Mouse (Mus musculus) midbrain, embryonic 14.5 days (tissue): ENCODE results near the gene Apopt1. TPM values are rescaled to one million over a fixed set of nuclear protein-coding genes. Genes with fewer than 3 reads are reported as not detected.
A peak's percentile ranks its signal among the peaks of the same experiment; 100 is the strongest.

ENCODE experiments used
- ATAC-seq: fragments of 200-750 bp; cut with Nextera tagmentation; 2 replicates; pipeline ENCODE4 v1.8.0; 2017; ENCODE audit warnings: moderate number of reproducible peaks, moderate library complexity; ENCODE audit not compliant: low FRiP score, low TSS enrichment
- DNase-seq: peaks from one replicate; pipeline ENCODE4 v3.0.0-alpha.2; 2015
- H3K27ac ChIP-seq: fragments of 300-500 bp; sonication (generic); replicated peaks from 2 replicates; pipeline ENCODE4 v1.5.1; 2014; ENCODE audit warnings: mild to moderate bottlenecking, low read depth, low read length, moderate library complexity
- H3K27me3 ChIP-seq: fragments of 300-500 bp; sonication (generic); 2 replicates; pipeline ENCODE4 v1.6.1; 2014; ENCODE audit warnings: low read length, control low read depth, mixed read lengths; ENCODE audit not compliant: control insufficient read depth, insufficient read depth
- H3K36me3 ChIP-seq: fragments of 300-500 bp; sonication (generic); 2 replicates; pipeline ENCODE4 v1.6.1; 2014; ENCODE audit warnings: low read length, control low read depth; ENCODE audit not compliant: control insufficient read depth, insufficient read depth
- H3K4me1 ChIP-seq: fragments of 300-500 bp; sonication (generic); 2 replicates; pipeline ENCODE4 v1.6.1; 2014; ENCODE audit warnings: mild to moderate bottlenecking, antibody characterized with exemption, low read length, control low read depth; ENCODE audit not compliant: control insufficient read depth, insufficient read depth
- H3K4me2 ChIP-seq: fragments of 300-500 bp; sonication (generic); 2 replicates; pipeline ENCODE4 v1.6.1; 2014; ENCODE audit warnings: mild to moderate bottlenecking, low read length, moderate library complexity
- H3K4me3 ChIP-seq: fragments of 300-500 bp; sonication (generic); replicated peaks from 2 replicates; pipeline ENCODE4 v1.5.1; 2014; ENCODE audit warnings: low read depth, low read length
- H3K9ac ChIP-seq: fragments of 300-500 bp; sonication (generic); replicated peaks from 2 replicates; pipeline ENCODE4 v1.6.1; 2014; ENCODE audit warnings: mild to moderate bottlenecking, low read length, moderate library complexity
- H3K9me3 ChIP-seq: fragments of 300-500 bp; sonication (generic); 2 replicates; pipeline ENCODE4 v1.6.1; 2016; ENCODE audit warnings: low read length, control low read depth, mixed read lengths; ENCODE audit not compliant: control insufficient read depth
- whole genome bisulfite sequencing: fragments of 180-500 bp; shearing (Covaris S2); extraction: QIAGEN DNeasy Blood & Tissue Kit; methylation state at CpG from one replicate; pipeline ENCODE4 v1.1.7; 2014; 5-methylcytosine and 5-hydroxymethylcytosine counted together
- polyA plus RNA-seq: library from polyadenylated mRNA; unstranded; fragments of >200 nt; fragmentation: Nextera tagmentation; extraction: Ambion mirVana; gene quantifications from 2 replicates; pipeline ENCODE4 v1.2.1, GENCODE M21; 2014

Apopt1 gene
- polyA plus RNA-seq, 1 experiment from 2014 or later: 57.6 TPM

DNA sequence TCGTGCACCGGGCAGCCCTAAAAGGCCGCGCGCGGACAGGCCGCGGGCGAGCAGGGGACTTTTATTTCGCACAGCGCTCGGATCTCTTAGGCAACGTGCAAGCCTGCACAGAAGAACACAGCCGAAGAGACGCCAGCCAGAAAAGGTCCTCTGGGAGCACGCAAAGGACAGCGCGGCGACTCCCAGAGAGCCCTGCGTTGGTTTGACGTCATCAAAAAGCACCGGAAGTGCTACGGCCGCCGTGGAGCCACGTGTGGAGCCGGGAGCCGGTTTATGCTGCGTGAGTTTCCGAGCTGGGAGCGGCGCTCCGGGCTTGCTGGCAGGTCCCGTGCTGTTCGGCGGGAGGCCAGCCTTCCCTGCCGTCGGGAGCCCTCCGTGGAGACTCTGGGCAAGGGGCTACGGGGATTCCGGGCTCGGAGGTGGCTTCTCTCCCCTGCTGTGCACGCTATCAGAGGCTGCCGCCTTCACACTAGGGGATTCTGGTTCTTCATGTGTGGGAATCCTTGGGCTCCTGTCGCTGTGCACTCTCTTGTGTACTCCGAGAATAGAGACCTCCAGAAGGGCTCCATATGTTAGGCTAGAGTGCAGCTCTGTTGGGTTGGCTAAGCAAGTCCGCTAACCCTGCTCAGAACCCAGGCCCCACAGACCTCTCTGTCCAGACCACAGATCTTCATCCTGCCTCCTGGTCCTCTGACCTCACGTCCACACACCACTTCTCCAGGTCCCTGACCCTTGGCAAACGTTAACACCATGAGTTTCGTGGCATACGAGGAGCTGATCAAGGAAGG lies 35.0 kb upstream of the Apopt1 start, which contains the start of gene Trmt61a:
TSS of gene Trmt61a (plus strand) at position 224 of the 788 bp plus-strand sequence.
- Histone ChIP-seq H3K27ac (peak within 1 kb of the TSS; percentile 88), H3K9ac (peak within 1 kb of the TSS; percentile 65), H3K36me3 (0 out of 2 replicates have a peak, but pooled peaks cover 15% of the 10 kb centered on the region), H3K4me1 (peaks cover 14% of the 10 kb centered on the region), H3K27me3 (no peaks in the 10 kb centered on the region; the same call in 1 of the 2 replicates), H3K4me2 (peak within 1 kb of the TSS; percentile 93), H3K9me3 (no peaks in the 10 kb centered on the region), H3K4me3 (peak within 1 kb of the TSS; percentile 90)
- ATAC-seq (peak; percentile 91), DNase-seq (peak; percentile 98)
- under 1% methylated on average over 51 of the region's 51 CpGs for WGBS

DNA sequence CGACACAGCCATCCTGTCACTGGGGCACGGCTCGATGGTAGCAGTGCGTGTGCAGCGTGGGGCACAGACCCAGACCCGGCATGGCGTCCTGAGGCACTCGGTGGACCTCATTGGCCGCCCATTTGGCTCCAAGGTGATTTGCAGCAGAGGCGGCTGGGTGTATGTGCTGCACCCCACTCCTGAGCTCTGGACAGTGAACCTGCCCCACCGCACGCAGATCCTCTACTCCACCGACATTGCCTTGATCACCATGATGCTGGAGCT lies 34.5 kb upstream of the Apopt1 start:
- Histone ChIP-seq H3K4me3 (peak overlapping the region; percentile 90), H3K4me1 (peaks cover 14% of the 10 kb centered on the region), H3K4me2 (peak overlapping the region; percentile 93), H3K27me3 (no peaks in the 10 kb centered on the region), H3K9ac (peak overlapping the region; percentile 65), H3K9me3 (no peaks in the 10 kb centered on the region), H3K36me3 (0 out of 2 replicates have a peak, but pooled peaks cover 15% of the 10 kb centered on the region), H3K27ac (no peak overlapping the region)
- DNase-seq: no peak
- 9% methylated on average over 13 of the region's 13 CpGs for WGBS
- no peak for ATAC-seq

DNA sequence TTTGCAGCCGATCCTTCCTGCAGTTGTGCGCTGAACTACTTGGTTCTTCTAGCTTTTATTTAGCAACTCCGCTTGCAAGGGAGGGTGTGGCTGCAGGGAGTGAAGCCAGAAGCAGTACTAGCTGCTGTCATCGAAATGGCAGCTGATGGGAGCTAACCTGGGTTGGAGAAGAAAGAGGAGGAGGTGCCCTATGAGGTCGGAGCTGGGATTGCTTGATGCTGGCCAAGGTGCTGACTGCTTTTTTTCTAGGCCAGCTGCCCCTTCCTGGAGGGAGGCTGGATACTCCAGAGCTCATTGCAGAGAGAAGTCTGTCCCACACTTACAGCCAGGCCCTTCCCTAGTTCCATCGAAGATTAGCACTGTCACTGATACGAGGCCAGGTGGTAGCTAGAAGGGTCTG lies 34.1 kb upstream of the Apopt1 start:
- no peak for ATAC-seq
- DNase-seq: no peak
- peaks cover 14% of the 10 kb centered on the region for H3K4me1 ChIP-seq
- peak overlapping the region; percentile 93 for H3K4me2 ChIP-seq
- no peaks in the 10 kb centered on the region for H3K27me3 ChIP-seq
- H3K27ac ChIP-seq: no peak overlapping the region
- H3K9me3 ChIP-seq: no peaks in the 10 kb centered on the region
- H3K36me3 ChIP-seq: 0 out of 2 replicates have a peak, but pooled peaks cover 15% of the 10 kb centered on the region
- H3K9ac ChIP-seq: peak overlapping the region; percentile 65; the same call in 1 of the 2 replicates
- H3K4me3 ChIP-seq: peak overlapping the region; percentile 90
- WGBS: 58% methylated on average over 7 of the region's 7 CpGs

DNA sequence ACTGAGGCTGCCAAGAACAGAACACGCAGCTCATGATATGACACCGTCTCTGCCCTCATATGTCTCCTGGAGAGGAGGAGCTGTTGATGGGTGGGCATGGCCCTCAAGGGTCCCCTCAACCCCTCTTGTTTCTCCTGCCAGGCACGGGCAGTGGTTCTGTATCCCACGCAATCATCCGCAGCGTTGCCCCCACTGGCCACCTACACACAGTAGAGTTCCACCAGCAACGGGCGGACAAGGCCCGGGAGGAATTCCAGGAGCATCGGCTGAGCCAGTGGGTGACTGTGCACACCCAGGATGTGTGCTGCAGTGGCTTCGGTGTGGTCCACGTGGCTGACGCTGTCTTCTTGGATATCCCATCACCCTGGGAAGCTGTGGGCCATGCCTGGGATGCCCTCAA lies 32.4 kb upstream of the Apopt1 start:
- Histone ChIP-seq H3K27me3 (no peaks in the 10 kb centered on the region), H3K4me1 (peaks cover 14% of the 10 kb centered on the region), H3K36me3 (0 out of 2 replicates have a peak, but pooled peaks cover 15% of the 10 kb centered on the region), H3K9me3 (no peaks in the 10 kb centered on the region), H3K27ac (no peak overlapping the region), H3K4me2 (no peak overlapping the region), H3K9ac (no peak overlapping the region), H3K4me3 (no peak overlapping the region)
- 94% methylated on average over 13 of the region's 13 CpGs for WGBS
- DNase-seq (no peak), ATAC-seq (no peak)

DNA sequence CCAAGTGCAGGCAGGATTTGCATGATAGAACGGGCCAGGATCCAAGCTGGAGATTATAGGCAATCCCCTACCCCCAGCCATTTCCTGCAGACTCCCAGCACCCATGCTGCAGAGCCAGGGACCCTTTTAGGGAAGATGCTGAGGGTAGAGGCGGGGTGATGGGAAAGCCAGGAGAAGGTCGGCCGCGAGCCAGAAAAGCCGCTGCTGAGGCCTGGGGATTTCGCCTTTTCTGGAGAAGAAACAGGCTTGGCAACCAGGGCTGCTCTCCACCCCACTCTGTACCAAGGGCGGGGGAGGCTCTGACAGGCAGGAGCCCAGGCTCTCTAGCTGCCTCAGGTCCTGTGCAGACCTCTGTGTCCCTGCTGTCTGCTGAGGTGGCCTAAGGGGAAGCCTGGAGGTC lies 31.8 kb upstream of the Apopt1 start:
- H3K4me2 ChIP-seq: no peak overlapping the region
- no peaks in the 10 kb centered on the region for H3K9me3 ChIP-seq
- H3K9ac ChIP-seq: no peak overlapping the region
- no peak overlapping the region for H3K27ac ChIP-seq
- H3K27me3 ChIP-seq: no peaks in the 10 kb centered on the region
- no peak overlapping the region for H3K4me3 ChIP-seq
- H3K4me1 ChIP-seq: peaks cover 14% of the 10 kb centered on the region
- DNase-seq: no peak
- ATAC-seq: no peak
- WGBS: 82% methylated on average over 8 of the region's 8 CpGs
- 0 out of 2 replicates have a peak, but pooled peaks cover 15% of the 10 kb centered on the region for H3K36me3 ChIP-seq

DNA sequence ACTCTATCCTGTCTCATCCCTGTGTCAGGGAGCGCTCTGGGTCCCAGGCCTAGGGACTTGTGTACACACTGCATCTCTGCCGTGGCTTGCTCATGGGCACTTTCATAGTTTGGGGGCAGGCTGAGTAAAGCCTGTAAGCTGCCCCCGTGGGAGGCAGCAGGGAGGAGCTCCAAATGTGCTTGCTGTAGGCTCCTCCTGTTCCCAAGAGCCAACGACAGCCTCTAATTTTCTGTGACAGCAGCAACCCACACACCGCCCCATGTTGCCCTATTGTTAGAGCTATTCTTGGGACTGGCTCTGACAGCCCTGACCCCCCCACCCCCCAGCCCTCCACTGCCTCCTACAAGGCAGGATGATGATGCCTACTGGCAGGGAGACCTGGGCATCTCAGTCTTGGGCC lies 31.1 kb upstream of the Apopt1 start:
- ATAC-seq: no peak
- Histone ChIP-seq H3K9ac (no peak overlapping the region), H3K36me3 (0 out of 2 replicates have a peak, but pooled peaks cover 15% of the 10 kb centered on the region), H3K4me1 (peaks cover 17% of the 10 kb centered on the region), H3K4me3 (no peak overlapping the region), H3K9me3 (no peaks in the 10 kb centered on the region), H3K27me3 (no peaks in the 10 kb centered on the region), H3K27ac (no peak overlapping the region), H3K4me2 (no peak overlapping the region)
- no peak for DNase-seq
- WGBS: 79% methylated on average over 5 of the region's 5 CpGs

DNA sequence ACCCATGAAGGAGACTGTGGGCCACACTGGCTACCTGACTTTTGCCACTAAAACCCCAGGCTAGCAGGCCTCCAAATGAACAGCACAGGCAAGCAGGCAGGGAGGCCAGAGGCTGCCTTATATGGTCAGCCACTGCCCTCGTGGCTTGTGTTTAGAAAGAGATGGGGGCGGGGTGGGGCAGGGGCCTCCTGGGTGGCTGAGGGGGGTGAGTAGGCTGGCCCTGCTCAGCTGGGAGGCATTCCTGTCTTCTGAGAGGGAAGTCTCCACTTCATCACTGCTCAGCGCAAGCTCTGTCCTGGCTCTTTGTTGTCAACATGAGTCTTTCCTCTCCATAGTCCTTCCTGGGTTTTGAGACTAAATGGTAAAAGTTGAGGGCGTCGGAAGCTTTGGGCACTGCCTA lies 30.3 kb upstream of the Apopt1 start:
- no peak overlapping the region for H3K4me3 ChIP-seq
- peaks cover 20% of the 10 kb centered on the region for H3K4me1 ChIP-seq
- DNase-seq (no peak), ATAC-seq (no peak)
- H3K9me3 ChIP-seq: no peaks in the 10 kb centered on the region
- H3K27me3 ChIP-seq: no peaks in the 10 kb centered on the region
- 0 out of 2 replicates have a peak, but pooled peaks cover 15% of the 10 kb centered on the region for H3K36me3 ChIP-seq
- no peak overlapping the region for H3K27ac ChIP-seq
- WGBS: 72% methylated on average over 5 of the region's 5 CpGs
- H3K4me2 ChIP-seq: no peak overlapping the region
- no peak overlapping the region for H3K9ac ChIP-seq

DNA sequence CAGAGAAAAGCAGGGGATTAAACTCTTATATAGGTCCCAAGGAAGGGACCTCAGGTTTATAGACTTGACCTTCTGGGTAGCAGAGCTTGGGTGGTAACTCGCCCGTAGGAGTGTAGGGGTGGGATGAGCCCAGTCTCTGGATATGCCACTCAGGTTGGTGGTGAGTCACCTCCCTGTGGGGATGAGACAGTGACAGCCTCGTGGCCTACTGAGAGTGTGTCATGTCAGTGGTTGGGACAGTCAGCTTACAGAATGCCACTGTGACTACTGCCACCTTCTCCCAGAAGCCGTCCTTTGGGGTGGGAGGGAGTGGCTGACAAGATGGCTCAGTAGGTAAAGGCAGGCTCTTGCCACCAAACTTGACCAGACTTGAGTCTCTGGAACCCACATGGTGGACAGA lies 26.7 kb upstream of the Apopt1 start:
- no peak overlapping the region for H3K9ac ChIP-seq
- no peak for DNase-seq
- H3K27me3 ChIP-seq: no peaks in the 10 kb centered on the region
- peak overlapping the region; percentile 86 for H3K27ac ChIP-seq
- H3K4me1 ChIP-seq: peaks cover 27% of the 10 kb centered on the region
- WGBS: 87% methylated on average over 4 of the region's 4 CpGs
- 0 out of 2 replicates have a peak, but pooled peaks cover 9% of the 10 kb centered on the region for H3K36me3 ChIP-seq
- H3K4me2 ChIP-seq: no peak overlapping the region
- no peak overlapping the region for H3K4me3 ChIP-seq
- ATAC-seq: no peak
- H3K9me3 ChIP-seq: no peaks in the 10 kb centered on the region
